Mouse (Mus musculus): ENCODE results near the gene Txndc8. TPM values are rescaled to one million over a fixed set of nuclear protein-coding genes. Genes with fewer than 3 reads are reported as not detected.

Gene Txndc8
- polyA plus RNA-seq, 1 experiment from 2014 or later = not detected

GRCm38 (mm10) chr4:57934181-57934580 lies 74.7 kb downstream of the Txndc8 start:
- no peaks in the 10 kb centered on the region for H3K9me3 ChIP-seq (replicated peaks; ENCODE audit: control insufficient read depth, low read length)
- ATAC-seq = no peak
- no peaks in the 10 kb centered on the region for H3K4me1 ChIP-seq (ENCODE audit: control insufficient read depth, insufficient read depth, low read length)
- no peak overlapping the region for H3K27ac ChIP-seq (ENCODE audit: low read depth, low read length)
- no peaks in the 10 kb centered on the region for H3K27me3 ChIP-seq (replicated peaks; ENCODE audit: control insufficient read depth, insufficient read depth, low read length)
- WGBS = 76% methylated on average over 5 of the region's 5 CpGs
- H3K4me2 ChIP-seq (ENCODE audit: low read length) = no peak overlapping the region
- H3K9ac ChIP-seq (ENCODE audit: low read length) = no peak overlapping the region
- H3K4me3 ChIP-seq (ENCODE audit: low read depth, low read length) = no peak overlapping the region
- H3K36me3 ChIP-seq (ENCODE audit: control insufficient read depth, insufficient read depth, low read length) = no peaks in the 10 kb centered on the region
- no peak for DNase-seq (ENCODE audit: low spot score)

Other genes with a start within 250 kb of the Txndc8 start
- gene D630039A03Rik, start 92.8 kb downstream of the Txndc8 start, polyA plus RNA-seq (2014; fragmentation: Nextera tagmentation; extraction: Ambion mirVana) = not detected in 2 replicates
- gene Txn1, start 52.7 kb downstream of the Txndc8 start, polyA plus RNA-seq (2014; fragmentation: Nextera tagmentation; extraction: Ambion mirVana) = 311 and 362 TPM in 2 replicates
- 0.29 and 0.51 TPM in 2 replicates for gene Svep1, start 197.7 kb upstream of the Txndc8 start, polyA plus RNA-seq (2014; fragmentation: Nextera tagmentation; extraction: Ambion mirVana)